Mouse (Mus musculus) adrenal gland, postnatal 25 days (tissue): Measurements from ENCODE around the gene Vwa5b1. TPM values are rescaled to one million over a fixed set of nuclear protein-coding genes. Genes with fewer than 3 reads are reported as not detected.

Experiments used
- DNase-seq: peaks from one replicate; pipeline ENCODE4 v3.0.0; 2021; ENCODE audit warnings: mixed read lengths
- long read RNA-seq: library from polyadenylated mRNA; stranded (forward); transcript quantifications from one replicate; pipeline ENCODE4 v2.0.0, GENCODE M21; 2021
- total RNA-seq: library from RNA; stranded (reverse); gene quantifications from 2 replicates; pipeline ENCODE4 v1.2.3, GENCODE M21; 2021

Vwa5b1 gene
- not detected in 2 replicates for total RNA-seq
- long read RNA-seq: 0 reads

GRCm38 (mm10) chr4:138635428-138636145 lies at the start of gene Vwa5b1:
TSS of gene Vwa5b1 (minus strand) at chr4:138635884.
- no peak for DNase-seq

GRCm38 (mm10) chr4:138682760-138683159 lies 47.1 kb upstream of the Vwa5b1 start:
- no peak for DNase-seq

GRCm38 (mm10) chr4:138680124-138680523 lies 44.4 kb upstream of the Vwa5b1 start:
- DNase-seq: no peak

GRCm38 (mm10) chr4:138677579-138677978 lies 41.9 kb upstream of the Vwa5b1 start:
- peak; percentile 26 for DNase-seq

GRCm38 (mm10) chr4:138676480-138676879 lies 40.8 kb upstream of the Vwa5b1 start:
- peak; percentile 21 for DNase-seq

GRCm38 (mm10) chr4:138672160-138672559 lies 36.5 kb upstream of the Vwa5b1 start:
- no peak for DNase-seq

DNA sequence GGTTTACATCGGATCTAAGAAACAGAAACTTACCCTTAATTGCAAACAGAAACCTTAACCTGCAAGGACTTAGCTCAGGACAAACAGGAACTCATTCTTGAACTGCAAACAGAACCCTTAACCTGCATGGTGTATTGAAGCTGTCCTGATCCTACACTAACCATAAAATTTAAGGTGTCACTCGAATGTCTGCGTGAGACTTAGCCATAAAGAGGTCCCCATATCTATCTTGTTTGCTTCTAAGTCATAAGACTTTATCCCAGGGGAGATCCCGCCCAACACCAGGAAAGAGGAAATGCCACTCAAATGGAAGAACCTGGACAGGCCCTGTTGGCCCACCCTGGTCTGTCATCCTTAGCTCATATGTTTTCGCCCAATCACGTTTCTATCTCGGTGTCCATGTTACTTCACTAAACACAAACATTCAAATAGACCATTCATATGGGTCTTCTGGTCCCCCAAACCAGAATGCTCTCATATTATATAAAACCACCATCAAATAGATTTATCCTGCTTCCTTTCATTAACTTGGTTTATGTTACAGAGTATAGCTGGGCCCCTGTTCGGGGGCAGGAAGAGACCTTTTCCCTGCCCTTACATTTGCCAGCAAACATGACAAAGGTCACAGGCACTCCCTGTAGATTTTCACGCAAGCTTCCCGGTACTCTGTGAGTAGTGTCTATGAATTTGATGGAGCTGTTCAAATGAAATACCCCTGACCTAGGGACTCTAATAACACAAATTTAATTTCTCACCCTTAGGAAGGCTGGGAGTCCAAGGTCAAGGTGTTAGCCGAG lies 34.6 kb upstream of the Vwa5b1 start:
- DNase-seq: no peak

GRCm38 (mm10) chr4:138666521-138666920 lies 30.8 kb upstream of the Vwa5b1 start:
- peak; percentile 20 for DNase-seq

- DNase-seq: no peak
Observed at GRCm38 (mm10) chr4:138659936-138660602, 24.4 kb upstream of the Vwa5b1 start.

- peak; percentile 41 for DNase-seq
Observed at GRCm38 (mm10) chr4:138653056-138653455, 17.4 kb upstream of the Vwa5b1 start.

GRCm38 (mm10) chr4:138651881-138652280 lies 16.2 kb upstream of the Vwa5b1 start:
- DNase-seq: no peak

GRCm38 (mm10) chr4:138648096-138648635 lies 12.5 kb upstream of the Vwa5b1 start:
- DNase-seq: no peak

- DNase-seq: peak; percentile 32
Observed at GRCm38 (mm10) chr4:138642272-138642671, 6.6 kb upstream of the Vwa5b1 start.

DNA sequence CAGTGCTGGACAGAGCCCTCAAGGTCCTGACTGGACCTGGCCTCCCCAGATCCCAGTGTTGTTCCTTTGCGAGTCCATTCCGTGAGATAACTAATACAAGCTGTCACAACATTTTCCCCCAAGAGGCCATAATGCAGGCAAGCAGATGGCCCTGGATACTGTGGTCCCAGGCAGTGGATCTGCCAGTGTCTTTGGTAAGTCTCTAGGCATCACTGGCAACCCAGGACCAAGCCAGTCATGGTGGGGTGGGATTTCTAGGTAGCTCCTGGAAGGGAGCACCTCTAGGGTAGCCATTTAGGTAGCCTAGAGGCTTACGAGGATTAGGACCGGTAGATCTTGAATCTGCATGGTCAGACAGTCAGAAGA lies 445 bp upstream of the Vwa5b1 start:
- DNase-seq: no peak

- no peak for DNase-seq
Observed at GRCm38 (mm10) chr4:138628256-138628655, 7.4 kb downstream of the Vwa5b1 start.

DNA sequence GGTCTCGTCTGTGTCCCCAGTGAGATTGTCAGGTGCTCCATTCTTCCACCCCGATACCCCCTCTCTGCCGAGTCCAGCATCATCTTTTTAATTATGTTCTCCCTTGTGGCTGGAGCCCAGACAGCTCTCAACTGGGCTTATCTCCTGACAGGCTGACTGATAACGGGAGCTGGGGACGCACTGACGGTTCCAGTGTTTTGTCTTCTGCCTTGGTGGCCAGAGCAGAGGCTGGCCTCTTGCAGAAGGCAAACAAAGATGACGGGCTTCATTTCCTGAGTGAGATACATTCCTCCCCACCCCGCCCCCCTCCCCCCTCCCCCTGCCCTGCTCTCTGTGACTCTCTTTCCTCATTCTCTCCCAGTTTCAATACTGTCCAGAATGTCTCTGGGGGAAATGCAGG lies 21.2 kb downstream of the Vwa5b1 start:
- DNase-seq: no peak

GRCm38 (mm10) chr4:138601926-138602325 lies 33.8 kb downstream of the Vwa5b1 start:
- DNase-seq: no peak

DNA sequence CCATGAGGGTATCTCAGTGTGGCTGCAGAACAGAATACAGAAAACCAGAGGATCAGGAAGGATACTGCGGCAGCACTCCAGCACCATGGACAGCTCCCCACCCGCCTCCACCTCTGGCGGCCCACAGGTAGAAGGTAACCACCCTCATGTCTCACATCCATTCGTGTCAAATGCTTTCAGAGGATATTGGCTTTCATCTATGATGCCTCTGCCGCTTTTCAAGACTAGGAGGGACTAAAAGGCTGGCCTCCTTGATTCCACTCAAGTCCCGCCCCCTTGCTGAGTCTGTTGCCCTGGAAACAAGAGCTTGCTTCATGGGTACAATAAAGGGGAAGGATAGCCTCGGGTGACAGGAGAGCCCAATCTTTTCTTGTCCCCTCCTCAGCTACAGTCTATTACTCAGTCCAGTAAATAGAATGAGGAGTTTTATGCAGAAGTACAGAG lies 37.8 kb downstream of the Vwa5b1 start:
- DNase-seq: peak; percentile 63

GRCm38 (mm10) chr4:138596391-138597130 lies 39.1 kb downstream of the Vwa5b1 start:
- no peak for DNase-seq

DNA sequence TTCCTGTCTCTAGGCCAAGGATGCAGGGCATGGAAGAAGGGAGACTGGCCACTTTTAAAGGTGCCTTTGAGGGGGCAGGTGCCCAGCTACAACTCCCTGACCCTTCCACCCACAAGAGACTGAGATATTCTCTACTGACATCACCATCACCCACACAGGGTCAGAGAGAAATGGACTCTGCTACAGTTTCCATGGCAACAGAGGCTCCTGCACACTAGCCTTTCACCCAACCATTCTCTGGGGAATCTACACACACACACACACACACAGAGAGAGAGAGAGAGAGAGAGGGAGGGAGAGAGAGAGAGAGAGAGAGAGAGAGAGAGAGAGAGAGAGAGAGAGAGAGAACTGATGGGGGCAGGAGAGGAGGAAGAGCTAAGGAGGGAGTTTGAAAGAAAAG lies 50.7 kb downstream of the Vwa5b1 start:
- no peak for DNase-seq

- DNase-seq: no peak
Observed at GRCm38 (mm10) chr4:138582446-138582845, 53.2 kb downstream of the Vwa5b1 start.

DNA sequence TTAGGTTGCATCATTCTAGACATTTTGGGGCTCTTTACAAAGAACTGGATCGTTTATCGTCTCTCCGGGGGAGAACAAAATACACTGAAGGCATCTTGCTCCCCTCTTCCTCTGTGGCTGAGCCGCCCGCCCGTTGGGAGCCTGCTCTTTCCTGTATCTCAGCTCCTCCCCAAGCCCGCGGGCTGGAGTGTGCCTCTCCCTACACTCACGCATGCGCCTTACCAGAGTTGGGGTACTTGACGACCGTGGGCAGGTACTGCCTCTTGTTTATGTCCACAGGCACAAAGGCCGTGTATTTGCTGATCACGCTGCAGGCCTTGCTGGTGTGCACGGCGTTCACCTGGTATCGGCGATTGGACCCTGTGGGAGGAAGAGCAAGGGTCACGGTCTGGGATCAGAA lies 57.3 kb downstream of the Vwa5b1 start:
- DNase-seq: no peak
